Mouse (Mus musculus): ENCODE measurements at regions not wholly inside any gene's neighbourhood (a gene's known extent, or its start where the extent isn't known, plus 50 kb on each side); places are given as distances from the start of the nearest gene placed in this dataset.

GRCm38 (mm10) chr4:105555941-105556340 lies 233.7 kb upstream of the Gm12728 start:
- in situ Hi-C loops (cut with MboI, MseI), result no loop called here

GRCm38 (mm10) chr4:105557396-105557795 lies 232.3 kb upstream of the Gm12728 start:
- in situ Hi-C loops (cut with MboI, MseI), result no loop called here

- in situ Hi-C loops (cut with MboI, MseI), result loop anchor here (10.0 kb wide), 1 partner anchor 705 kb away; the partner anchor contains the start of gene Gm17662
Observed at GRCm38 (mm10) chr4:105560055-105560454, 229.6 kb upstream of the Gm12728 start.

- in situ Hi-C loops (cut with MboI, MseI), result loop anchor here (10.0 kb wide), 1 partner anchor 706 kb away; the partner anchor contains the start of gene Gm17662
Observed at GRCm38 (mm10) chr4:105560781-105561180, 228.9 kb upstream of the Gm12728 start.

- in situ Hi-C loops (cut with MboI, MseI), result loop anchor here (10.0 kb wide), 1 partner anchor 707 kb away; the partner anchor contains the start of gene Gm17662
Observed at GRCm38 (mm10) chr4:105561611-105562010, 228.1 kb upstream of the Gm12728 start.

- in situ Hi-C loops (cut with MboI, MseI), result loop anchor here (10.0 kb wide), 1 partner anchor 711 kb away; the partner anchor contains the start of gene Gm17662
Observed at GRCm38 (mm10) chr4:105565796-105566195, 223.9 kb upstream of the Gm12728 start.

GRCm38 (mm10) chr4:105566513-105567457 lies 222.9 kb upstream of the Gm12728 start:
- in situ Hi-C loops (cut with MboI, MseI), result loop anchor here (10.0 kb wide), 1 partner anchor 712 kb away; the partner anchor contains the start of gene Gm17662

- in situ Hi-C loops (cut with MboI, MseI), result loop anchor here (10.0 kb wide), 1 partner anchor 715 kb away; the partner anchor contains the start of gene Gm17662
Observed at GRCm38 (mm10) chr4:105569671-105570070, 220.0 kb upstream of the Gm12728 start.

- in situ Hi-C loops (cut with MboI, MseI), result no loop called here
Observed at GRCm38 (mm10) chr4:105575550-105575949, 214.1 kb upstream of the Gm12728 start.

GRCm38 (mm10) chr4:105580987-105581386 lies 208.7 kb upstream of the Gm12728 start:
- in situ Hi-C loops (cut with MboI, MseI), result no loop called here

- in situ Hi-C loops (cut with MboI, MseI), result no loop called here
Observed at GRCm38 (mm10) chr4:105584329-105584925, 205.2 kb upstream of the Gm12728 start.

- in situ Hi-C loops (cut with MboI, MseI), result no loop called here
Observed at GRCm38 (mm10) chr4:105603661-105604060, 186.0 kb upstream of the Gm12728 start.

- in situ Hi-C loops (cut with MboI, MseI), result no loop called here
Observed at GRCm38 (mm10) chr4:105604607-105605006, 185.1 kb upstream of the Gm12728 start.

- in situ Hi-C loops (cut with MboI, MseI), result no loop called here
Observed at GRCm38 (mm10) chr4:105606731-105607130, 182.9 kb upstream of the Gm12728 start.

- in situ Hi-C loops (cut with MboI, MseI), result no loop called here
Observed at GRCm38 (mm10) chr4:105610917-105611316, 178.8 kb upstream of the Gm12728 start.

GRCm38 (mm10) chr4:105614390-105614789 lies 175.3 kb upstream of the Gm12728 start:
- in situ Hi-C loops (cut with MboI, MseI), result no loop called here

- in situ Hi-C loops (cut with MboI, MseI), result no loop called here
Observed at GRCm38 (mm10) chr4:105626371-105627320, 163.0 kb upstream of the Gm12728 start.

GRCm38 (mm10) chr4:105629581-105629980 lies 160.1 kb upstream of the Gm12728 start:
- in situ Hi-C loops (cut with MboI, MseI), result no loop called here

GRCm38 (mm10) chr4:105630595-105631369 lies 158.9 kb upstream of the Gm12728 start:
- in situ Hi-C loops (cut with MboI, MseI), result no loop called here
